Mouse (Mus musculus) liver, postnatal 0 days (tissue): ENCODE measurements at regions not wholly inside any gene's neighbourhood (a gene's known extent, or its start where the extent isn't known, plus 50 kb on each side); places are given as distances from the start of the nearest gene placed in this dataset.

ENCODE experiments used
- ATAC-seq: fragments of 200-750 bp; cut with Nextera tagmentation; 2 replicates; pipeline ENCODE4 v1.8.0; 2017; ENCODE audit warnings: mild to moderate bottlenecking, moderate library complexity
- DNase-seq: peaks from one replicate; pipeline ENCODE4 v3.0.0-alpha.2; 2016
- H3K27ac ChIP-seq: fragments of 300-500 bp; sonication (generic); 2 replicates; pipeline ENCODE4 v1.5.1; 2014; ENCODE audit warnings: antibody characterized with exemption, moderate library complexity, mild to moderate bottlenecking, low read depth
- H3K27me3 ChIP-seq: fragments of 300-500 bp; sonication (generic); 2 replicates; pipeline ENCODE4 v1.6.1; 2014; ENCODE audit warnings: low read length, control low read depth, mixed read lengths; ENCODE audit not compliant: insufficient read depth
- H3K36me3 ChIP-seq: fragments of 300-500 bp; sonication (generic); replicated peaks from 2 replicates; pipeline ENCODE4 v1.6.1; 2014; ENCODE audit warnings: mild to moderate bottlenecking, control low read depth, low read length, moderate library complexity, mixed read lengths; ENCODE audit not compliant: insufficient read depth
- H3K4me1 ChIP-seq: fragments of 300-500 bp; sonication (generic); 2 replicates; pipeline ENCODE4 v1.6.1; 2014; ENCODE audit warnings: antibody characterized with exemption, mild to moderate bottlenecking, control low read depth; ENCODE audit not compliant: insufficient read depth
- H3K4me2 ChIP-seq: fragments of 300-500 bp; sonication (generic); 2 replicates; pipeline ENCODE4 v1.6.1; 2014; ENCODE audit warnings: low read depth, mild to moderate bottlenecking, low read length, moderate library complexity, mixed read lengths
- H3K4me3 ChIP-seq: fragments of 300-500 bp; sonication (generic); 2 replicates; pipeline ENCODE4 v1.5.1; 2014; ENCODE audit warnings: low read depth, low read length
- H3K9ac ChIP-seq: fragments of 300-500 bp; sonication (generic); replicated peaks from 2 replicates; pipeline ENCODE4 v1.6.1; 2014; ENCODE audit warnings: mild to moderate bottlenecking, moderate library complexity
- H3K9me3 ChIP-seq: fragments of 300-500 bp; sonication (generic); 2 replicates; pipeline ENCODE4 v1.6.1; 2016; ENCODE audit warnings: mild to moderate bottlenecking, control low read depth, low read length, mixed read lengths
- CTCF ChIP-seq: sonication (generic); IDR thresholded peaks from 2 replicates; pipeline ENCODE4 v1.5.1; 2016; ENCODE audit warnings: antibody characterized with exemption, low read depth
- EP300 ChIP-seq: IDR thresholded peaks from 2 replicates; pipeline ENCODE4 v1.6.1; 2016; ENCODE audit warnings: antibody characterized with exemption, low read depth, mild to moderate bottlenecking
- whole genome bisulfite sequencing: fragments of 180-500 bp; shearing (Covaris S2); extraction: QIAGEN DNeasy Blood & Tissue Kit; methylation state at CpG from one replicate; pipeline ENCODE4 v1.1.7; 2014; ENCODE audit not compliant: insufficient replicate concordance; 5-methylcytosine and 5-hydroxymethylcytosine counted together

DNA sequence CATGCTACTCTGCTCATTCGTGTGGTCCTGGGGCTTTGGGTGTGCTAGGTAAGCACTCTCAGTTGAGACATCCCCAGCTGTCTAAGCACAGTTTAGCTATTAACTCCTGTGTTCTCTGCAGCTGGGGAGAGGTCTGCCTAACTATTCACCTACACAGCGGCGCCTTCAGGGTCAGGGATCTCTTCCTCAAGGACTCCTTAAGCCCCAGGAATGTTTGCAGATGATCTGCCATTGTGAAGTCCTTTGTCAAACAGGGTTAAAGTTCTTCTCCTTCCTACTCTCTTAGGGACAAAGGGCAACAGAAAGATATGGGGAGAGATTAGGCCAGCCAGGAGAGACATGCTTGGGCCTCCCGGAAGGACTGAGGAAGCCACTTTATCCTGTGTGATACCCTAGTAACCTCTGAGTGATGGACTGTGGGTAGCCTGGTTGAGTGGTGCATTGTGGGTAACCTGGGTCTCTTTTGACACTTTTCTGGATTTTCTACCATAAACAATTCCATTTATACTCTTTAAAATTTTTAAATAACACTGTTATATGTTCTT lies 51.7 kb upstream of the Podxl start:
- 60% methylated on average over 4 of the region's 4 CpGs for WGBS
- no peaks in the 10 kb centered on the region for H3K27me3 ChIP-seq
- TF ChIP-seq CTCF (no peak), EP300 (no peak)
- peak overlapping the region; percentile 46; the same call in 1 of the 2 replicates for H3K4me3 ChIP-seq
- H3K9me3 ChIP-seq = no peaks in the 10 kb centered on the region
- H3K4me1 ChIP-seq = peaks cover 36% of the 10 kb centered on the region
- no peaks in the 10 kb centered on the region for H3K36me3 ChIP-seq
- DNase-seq (no peak), ATAC-seq (no peak)
- H3K27ac ChIP-seq = no peak overlapping the region
- H3K4me2 ChIP-seq = peak overlapping the region; percentile 67
- H3K9ac ChIP-seq = no peak overlapping the region

DNA sequence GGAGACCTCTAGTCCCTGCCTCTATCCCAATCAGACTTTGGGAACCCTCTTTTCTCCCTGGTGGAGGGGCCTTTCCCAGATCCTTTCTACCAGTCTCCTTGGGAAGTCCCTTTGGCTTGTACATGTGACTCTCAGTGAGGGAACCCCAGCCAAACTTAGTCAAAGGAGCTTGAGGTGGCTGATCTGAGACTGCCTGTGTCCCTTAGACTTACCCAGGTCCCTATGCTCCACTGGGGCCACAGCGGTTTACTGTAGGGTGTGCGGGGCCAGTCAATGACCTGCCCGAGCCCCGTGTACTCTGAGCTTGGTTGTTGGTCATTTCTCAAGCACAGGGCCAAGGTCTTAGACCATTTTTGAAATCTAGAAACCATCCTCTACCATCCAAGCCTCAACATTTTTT lies 50.8 kb upstream of the Podxl start:
- Histone ChIP-seq H3K9ac (peak overlapping the region; percentile 66), H3K36me3 (no peaks in the 10 kb centered on the region), H3K4me3 (peak overlapping the region; percentile 46), H3K9me3 (no peaks in the 10 kb centered on the region), H3K4me1 (peaks cover 36% of the 10 kb centered on the region), H3K4me2 (peak overlapping the region; percentile 67), H3K27me3 (no peaks in the 10 kb centered on the region), H3K27ac (peak overlapping the region; percentile 82)
- WGBS = 61% methylated on average over 4 of the region's 4 CpGs
- ATAC-seq (no peak), DNase-seq (no peak)
- TF ChIP-seq CTCF = no peak
- TF ChIP-seq EP300 = no peak

DNA sequence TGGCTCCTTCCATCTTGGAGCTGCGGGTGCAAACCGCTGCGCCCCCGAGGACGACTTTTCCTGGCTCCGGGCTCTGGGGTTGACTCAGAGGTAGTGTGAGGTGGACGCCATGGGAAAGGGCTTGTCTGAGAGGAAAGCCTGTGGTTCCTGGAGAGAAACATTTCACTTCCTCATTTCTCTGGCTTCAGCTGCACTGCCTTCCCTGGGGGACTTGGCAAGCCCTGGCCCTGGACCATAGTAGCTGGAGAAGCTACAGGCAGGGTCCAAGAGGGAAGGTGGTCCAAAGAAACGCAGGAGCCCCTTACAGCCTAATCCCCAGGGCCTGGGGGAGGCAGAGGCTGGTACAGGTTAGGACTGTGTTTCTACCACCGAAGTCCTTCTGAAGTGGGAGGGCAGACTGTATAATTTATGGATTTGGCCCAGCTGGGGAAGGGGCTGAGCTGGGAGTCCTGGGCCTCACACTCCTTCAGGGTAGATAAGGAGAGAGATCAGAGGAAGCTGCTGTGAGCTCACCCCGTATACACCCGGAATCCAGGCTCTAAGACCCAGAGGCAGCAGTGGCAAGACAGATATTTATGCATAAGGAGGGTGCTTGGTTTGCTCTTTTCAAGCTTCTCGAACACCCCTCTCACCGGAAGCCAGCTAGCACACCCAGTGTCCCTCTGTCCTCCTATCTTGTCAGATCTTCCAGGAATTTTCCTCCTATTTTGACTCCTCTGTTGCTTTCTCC lies 50.0 kb upstream of the Podxl start:
- Histone ChIP-seq H3K9ac (peak overlapping the region; percentile 66), H3K36me3 (no peaks in the 10 kb centered on the region), H3K4me2 (peak overlapping the region; percentile 67), H3K4me3 (peak overlapping the region; percentile 46), H3K27ac (peak overlapping the region; percentile 82), H3K27me3 (no peaks in the 10 kb centered on the region), H3K9me3 (no peaks in the 10 kb centered on the region), H3K4me1 (peaks cover 36% of the 10 kb centered on the region)
- 16% methylated on average over 13 of the region's 13 CpGs for WGBS
- TF ChIP-seq EP300 (no peak), CTCF (no peak)
- ATAC-seq = peak; percentile 70
- DNase-seq = peak; percentile 35
